Mouse (Mus musculus): ENCODE measurements around the gene Polr2m.
A peak's percentile ranks its signal among the peaks of the same experiment; 100 is the strongest.
"Not testable (repeated sequence)": the region's sequence is repeated elsewhere in the genome, so short reads cannot be mapped to it uniquely, and the experiment has no call there.

Gene Polr2m

GRCm38 (mm10) chr9:71485475-71486094 is at the start of gene Polr2m:
Gene Polr2m (minus strand): TSS chr9:71485935.
- DNase-seq (ENCODE audit: low spot score in 2 of 2): peak; percentile 91 to 93

- no peak for DNase-seq (ENCODE audit: low spot score in 2 of 2)
Measured at GRCm38 (mm10) chr9:71535036-71535435, 49.3 kb upstream of the Polr2m start.

- DNase-seq (ENCODE audit: low spot score in 2 of 2): no peak
Measured at GRCm38 (mm10) chr9:71529960-71530359, 44.2 kb upstream of the Polr2m start.

- no peak for DNase-seq (ENCODE audit: low spot score in 2 of 2)
Measured at GRCm38 (mm10) chr9:71527438-71527837, 41.7 kb upstream of the Polr2m start.

- no peak for DNase-seq (ENCODE audit: low spot score in 2 of 2)
Measured at GRCm38 (mm10) chr9:71523901-71524300, 38.2 kb upstream of the Polr2m start.

GRCm38 (mm10) chr9:71519836-71520235 is 34.1 kb upstream of the Polr2m start:
- no peak for DNase-seq (ENCODE audit: low spot score in 2 of 2)

- DNase-seq (ENCODE audit: low spot score in 2 of 2): no peak
Measured at GRCm38 (mm10) chr9:71517487-71517886, 31.8 kb upstream of the Polr2m start.

GRCm38 (mm10) chr9:71515862-71516261 is 30.1 kb upstream of the Polr2m start:
- no peak for DNase-seq (ENCODE audit: low spot score in 2 of 2)

GRCm38 (mm10) chr9:71513566-71513965 is 27.8 kb upstream of the Polr2m start:
- DNase-seq (ENCODE audit: low spot score in 2 of 2): no peak

GRCm38 (mm10) chr9:71512899-71513298 is 27.2 kb upstream of the Polr2m start:
- DNase-seq (ENCODE audit: low spot score in 2 of 2): no peak

- DNase-seq (ENCODE audit: low spot score in 2 of 2): no peak
Measured at GRCm38 (mm10) chr9:71498391-71499182, 12.9 kb upstream of the Polr2m start.

GRCm38 (mm10) chr9:71496637-71497036 is 10.9 kb upstream of the Polr2m start:
- no peak for DNase-seq (ENCODE audit: low spot score in 2 of 2)

GRCm38 (mm10) chr9:71493771-71494170 is 8.0 kb upstream of the Polr2m start:
- no peak for DNase-seq (ENCODE audit: low spot score in 2 of 2)

- DNase-seq (ENCODE audit: low spot score in 2 of 2): no peak
Measured at GRCm38 (mm10) chr9:71492296-71493025, 6.7 kb upstream of the Polr2m start.

GRCm38 (mm10) chr9:71490076-71490475 is 4.3 kb upstream of the Polr2m start:
- DNase-seq (ENCODE audit: low spot score in 2 of 2): no peak

- DNase-seq (ENCODE audit: low spot score in 2 of 2): no peak
Measured at GRCm38 (mm10) chr9:71486127-71486526, 392 bp upstream of the Polr2m start.

GRCm38 (mm10) chr9:71484871-71485474 is 762 bp downstream of the Polr2m start:
- no peak for DNase-seq (ENCODE audit: low spot score in 2 of 2)

GRCm38 (mm10) chr9:71483872-71484271 is 1.9 kb downstream of the Polr2m start:
- DNase-seq (ENCODE audit: low spot score in 2 of 2): not testable (repeated sequence)

- DNase-seq (ENCODE audit: low spot score in 2 of 2): no peak
Measured at GRCm38 (mm10) chr9:71480305-71480704, 5.4 kb downstream of the Polr2m start.

- no peak for DNase-seq (ENCODE audit: low spot score in 2 of 2)
Measured at GRCm38 (mm10) chr9:71479413-71479812, 6.3 kb downstream of the Polr2m start.

GRCm38 (mm10) chr9:71478596-71478995 is 7.1 kb downstream of the Polr2m start:
- no peak for DNase-seq (ENCODE audit: low spot score in 2 of 2)

- no peak for DNase-seq (ENCODE audit: low spot score in 2 of 2)
Measured at GRCm38 (mm10) chr9:71476601-71477000, 9.1 kb downstream of the Polr2m start.
